Mouse (Mus musculus) G1E (cell line): Measurements from ENCODE around the gene Tmprss11a.

ENCODE experiments used
- CTCF ChIP-seq: IDR thresholded peaks from 2 replicates; pipeline ENCODE4 v1.5.1; 2012; ENCODE audit warnings: low read depth, low read length, inconsistent platforms, mixed read lengths
- GATA1 ChIP-seq: IDR thresholded peaks from 2 replicates; pipeline ENCODE4 v1.6.1; 2012; ENCODE audit warnings: borderline replicate concordance, low read length, inconsistent platforms, mixed read lengths
- GATA2 ChIP-seq: IDR thresholded peaks from 2 replicates; pipeline ENCODE4 v1.6.1; 2012; ENCODE audit warnings: low read depth, low read length, inconsistent platforms, borderline replicate concordance
- TAL1 ChIP-seq: conservative IDR thresholded peaks from 2 replicates; pipeline ENCODE4 v1.6.1; 2012; ENCODE audit warnings: low read depth, low read length, inconsistent platforms, mixed read lengths

- TF ChIP-seq TAL1 = no peak
- no peak for TF ChIP-seq CTCF
- no peak for TF ChIP-seq GATA2
- no peak for TF ChIP-seq GATA1
Observed at GRCm38 (mm10) chr5:86419494-86419893, 49.3 kb downstream of the Tmprss11a start.
